Mouse (Mus musculus): ENCODE measurements at regions not wholly inside any gene's neighbourhood (a gene's known extent, or its start where the extent isn't known, plus 50 kb on each side); places are given as distances from the start of the nearest gene placed in this dataset.

DNA sequence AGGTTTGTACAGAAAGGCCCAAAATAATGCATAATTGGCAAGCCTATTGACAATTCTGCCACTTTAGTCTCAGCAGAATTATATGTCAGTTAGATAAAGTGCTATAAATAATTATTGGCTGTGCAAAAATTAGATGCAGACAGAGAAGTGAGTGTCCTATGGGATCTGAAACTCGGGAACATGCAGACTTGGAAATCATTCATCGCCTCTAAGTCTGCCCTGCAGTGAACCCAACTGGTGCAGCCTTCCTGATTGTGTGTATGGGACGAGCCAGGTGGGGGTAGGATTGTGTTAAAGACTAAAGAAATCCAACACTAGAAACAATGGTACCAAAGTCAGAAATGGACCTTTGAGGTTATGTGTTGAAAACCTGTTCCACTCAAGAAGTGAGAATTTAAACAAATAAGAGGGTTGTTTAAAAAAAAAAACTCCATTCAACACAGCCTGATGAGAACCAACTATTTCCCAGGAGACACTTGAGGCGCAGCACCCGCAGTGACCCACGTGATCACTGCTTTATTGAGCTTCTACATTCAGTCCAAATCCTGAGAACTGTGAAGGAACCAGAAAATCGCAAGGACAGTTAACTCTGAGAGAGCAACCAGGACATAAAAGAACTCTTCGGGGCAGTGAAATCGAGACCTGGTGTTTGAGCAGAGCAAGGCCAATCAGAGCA, 57.4 kb upstream of the Acsl1 start:
- DNase-seq, result no peak

DNA sequence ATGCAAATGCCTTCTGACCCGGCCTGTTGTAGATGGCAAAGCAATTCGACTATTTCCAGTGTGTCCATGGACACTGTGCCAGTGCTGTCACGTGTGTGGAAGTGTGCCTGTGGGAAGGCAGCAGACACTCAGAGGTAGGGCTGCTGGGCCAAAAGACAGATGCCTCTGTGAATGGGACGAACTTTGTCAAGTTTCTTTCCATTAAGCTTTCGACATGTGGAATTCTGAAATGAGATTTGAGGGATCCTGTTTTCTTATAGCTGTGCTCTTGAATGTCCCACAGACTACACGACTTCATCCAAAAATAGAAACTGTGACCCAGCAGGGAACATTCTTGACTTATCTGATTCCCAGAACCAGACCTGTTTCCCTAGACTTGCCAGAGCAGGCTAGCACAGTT, 56.0 kb upstream of the Acsl1 start:
- DNase-seq, result no peak

DNA sequence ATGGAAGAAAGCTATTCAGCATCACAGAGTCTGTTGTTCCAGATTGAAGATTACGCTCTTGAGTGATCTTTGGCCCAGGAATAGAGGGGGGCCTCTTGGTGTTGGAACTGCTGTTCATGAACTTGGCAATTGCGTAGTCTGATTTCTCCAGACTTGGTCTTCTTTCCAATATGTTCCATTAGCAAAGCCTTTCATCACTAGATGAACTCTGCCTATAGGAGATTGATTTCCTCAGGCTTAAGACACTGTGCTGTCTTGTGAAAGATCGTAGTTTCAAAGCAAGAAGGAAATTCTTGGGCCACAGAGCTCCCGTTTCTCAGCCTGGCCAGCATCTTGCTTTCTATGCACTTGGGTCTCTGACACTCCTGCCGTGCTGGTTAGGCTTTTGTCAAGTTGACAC, 51.4 kb upstream of the Acsl1 start:
- no peak for DNase-seq

DNA sequence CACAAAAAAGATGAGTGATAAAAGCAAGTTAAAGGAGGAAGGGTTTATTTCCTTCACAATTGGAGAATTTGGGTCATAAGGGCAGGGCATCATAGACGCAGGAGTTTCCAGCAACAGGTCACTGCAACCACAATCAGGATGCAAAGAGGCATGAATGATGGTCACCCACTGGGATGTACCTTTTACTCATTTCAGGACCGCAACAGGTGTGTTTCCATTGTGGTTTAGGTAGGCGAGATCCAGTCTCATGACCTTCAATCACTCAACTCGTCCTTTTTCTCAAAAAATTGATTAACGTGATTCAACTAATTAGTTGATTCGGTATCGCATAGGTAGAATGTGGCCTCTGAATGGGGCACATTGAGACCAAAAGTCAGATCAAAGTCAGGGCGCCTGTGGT, 50.4 kb upstream of the Acsl1 start:
- no peak for DNase-seq

All from lung, postnatal 10 days (tissue).